Mouse (Mus musculus): ENCODE results near the gene Slc38a10. TPM values are rescaled to one million over a fixed set of nuclear protein-coding genes. Genes with fewer than 3 reads are reported as not detected.

Slc38a10 gene
- total RNA-seq, 2 experiments from 2014 or later = 33.2 to 47.0 TPM

- ATAC-seq (replicated peaks; ENCODE audit: low FRiP score, low TSS enrichment, poor library complexity, severe bottlenecking) = no peak
Measured at GRCm38 (mm10) chr11:120181379-120181778, 30.2 kb upstream of the Slc38a10 start.

GRCm38 (mm10) chr11:120179374-120179773 lies 28.2 kb upstream of the Slc38a10 start:
- ATAC-seq (replicated peaks; ENCODE audit: low FRiP score, low TSS enrichment, poor library complexity, severe bottlenecking) = no peak

GRCm38 (mm10) chr11:120175948-120176347 lies 24.8 kb upstream of the Slc38a10 start:
- no peak for ATAC-seq (replicated peaks; ENCODE audit: low FRiP score, low TSS enrichment, poor library complexity, severe bottlenecking)

GRCm38 (mm10) chr11:120173213-120173612 lies 22.1 kb upstream of the Slc38a10 start:
- ATAC-seq (replicated peaks; ENCODE audit: low FRiP score, low TSS enrichment, poor library complexity, severe bottlenecking) = no peak

- no peak for ATAC-seq (replicated peaks; ENCODE audit: low FRiP score, low TSS enrichment, poor library complexity, severe bottlenecking)
Measured at GRCm38 (mm10) chr11:120171168-120171567, 20.0 kb upstream of the Slc38a10 start.

GRCm38 (mm10) chr11:120169208-120169992 lies 18.3 kb upstream of the Slc38a10 start:
- peak; percentile 64 for ATAC-seq (replicated peaks; ENCODE audit: low FRiP score, low TSS enrichment, poor library complexity, severe bottlenecking)

- no peak for ATAC-seq (replicated peaks; ENCODE audit: low FRiP score, low TSS enrichment, poor library complexity, severe bottlenecking)
Measured at GRCm38 (mm10) chr11:120168516-120168915, 17.4 kb upstream of the Slc38a10 start.

GRCm38 (mm10) chr11:120167921-120168356 lies 16.8 kb upstream of the Slc38a10 start:
- no peak for ATAC-seq (replicated peaks; ENCODE audit: low FRiP score, low TSS enrichment, poor library complexity, severe bottlenecking)

GRCm38 (mm10) chr11:120167059-120167458 lies 15.9 kb upstream of the Slc38a10 start:
- ATAC-seq (replicated peaks; ENCODE audit: low FRiP score, low TSS enrichment, poor library complexity, severe bottlenecking) = no peak

GRCm38 (mm10) chr11:120164471-120165261 lies 13.5 kb upstream of the Slc38a10 start:
- ATAC-seq (replicated peaks; ENCODE audit: low FRiP score, low TSS enrichment, poor library complexity, severe bottlenecking) = no peak

- ATAC-seq (replicated peaks; ENCODE audit: low FRiP score, low TSS enrichment, poor library complexity, severe bottlenecking) = no peak
Measured at GRCm38 (mm10) chr11:120164028-120164427, 12.9 kb upstream of the Slc38a10 start.

GRCm38 (mm10) chr11:120163207-120163606 lies 12.1 kb upstream of the Slc38a10 start:
- no peak for ATAC-seq (replicated peaks; ENCODE audit: low FRiP score, low TSS enrichment, poor library complexity, severe bottlenecking)

- ATAC-seq (replicated peaks; ENCODE audit: low FRiP score, low TSS enrichment, poor library complexity, severe bottlenecking) = no peak
Measured at GRCm38 (mm10) chr11:120161245-120161644, 10.1 kb upstream of the Slc38a10 start.

GRCm38 (mm10) chr11:120160478-120160877 lies 9.3 kb upstream of the Slc38a10 start:
- ATAC-seq (replicated peaks; ENCODE audit: low FRiP score, low TSS enrichment, poor library complexity, severe bottlenecking) = peak; percentile 42; the same call in 1 of the 2 replicates

- ATAC-seq (replicated peaks; ENCODE audit: low FRiP score, low TSS enrichment, poor library complexity, severe bottlenecking) = no peak
Measured at GRCm38 (mm10) chr11:120159653-120160052, 8.5 kb upstream of the Slc38a10 start.

GRCm38 (mm10) chr11:120158828-120159227 lies 7.7 kb upstream of the Slc38a10 start:
- peak; percentile 72 for ATAC-seq (replicated peaks; ENCODE audit: low FRiP score, low TSS enrichment, poor library complexity, severe bottlenecking)

- ATAC-seq (replicated peaks; ENCODE audit: low FRiP score, low TSS enrichment, poor library complexity, severe bottlenecking) = peak; percentile 27; the same call in 1 of the 2 replicates
Measured at GRCm38 (mm10) chr11:120150440-120151112, 570 bp downstream of the Slc38a10 start.

- ATAC-seq (replicated peaks; ENCODE audit: low FRiP score, low TSS enrichment, poor library complexity, severe bottlenecking) = 0 out of 2 replicates have a peak, but pooled peaks have one; percentile 9
Measured at GRCm38 (mm10) chr11:120149510-120150200, 1.5 kb downstream of the Slc38a10 start.

- ATAC-seq (replicated peaks; ENCODE audit: low FRiP score, low TSS enrichment, poor library complexity, severe bottlenecking) = no peak
Measured at GRCm38 (mm10) chr11:120148201-120148855, 2.8 kb downstream of the Slc38a10 start.
